Mouse (Mus musculus) olfactory bulb, adult 2 months (tissue): ENCODE measurements at regions not wholly inside any gene's neighbourhood (a gene's known extent, or its start where the extent isn't known, plus 50 kb on each side); places are given as distances from the start of the nearest gene placed in this dataset.

Source experiments
- H3K27ac ChIP-seq: fragments of 200-500 bp; 2 replicates; pipeline ENCODE4 v1.5.1; 2012; ENCODE audit warnings: low read depth, low read length; ENCODE audit not compliant: insufficient read depth
- H3K4me1 ChIP-seq: fragments of 200-500 bp; 2 replicates; pipeline ENCODE4 v1.6.1; 2012; ENCODE audit warnings: low read length; ENCODE audit not compliant: control insufficient read depth, insufficient read depth
- H3K4me3 ChIP-seq: fragments of 200-500 bp; 2 replicates; pipeline ENCODE4 v1.5.1; 2012; ENCODE audit warnings: mild to moderate bottlenecking, low read depth, low read length, moderate library complexity; ENCODE audit not compliant: insufficient read depth
- CTCF ChIP-seq: fragments of 200-500 bp; IDR thresholded peaks from 2 replicates; pipeline ENCODE4 v1.5.1; 2012; ENCODE audit warnings: low read depth, mild to moderate bottlenecking, low read length, moderate library complexity; ENCODE audit not compliant: insufficient read depth
- POLR2A ChIP-seq: fragments of 200-500 bp; IDR thresholded peaks from 2 replicates; pipeline ENCODE4 v1.6.1; 2012; ENCODE audit warnings: mild to moderate bottlenecking, low read depth, low read length, moderate library complexity; ENCODE audit not compliant: insufficient read depth
- WGBS: fragments of 180-500 bp; shearing (Covaris S2); methylation state at CpG from one replicate; pipeline ENCODE4 v1.1.7; 2018; 5-methylcytosine and 5-hydroxymethylcytosine counted together

DNA sequence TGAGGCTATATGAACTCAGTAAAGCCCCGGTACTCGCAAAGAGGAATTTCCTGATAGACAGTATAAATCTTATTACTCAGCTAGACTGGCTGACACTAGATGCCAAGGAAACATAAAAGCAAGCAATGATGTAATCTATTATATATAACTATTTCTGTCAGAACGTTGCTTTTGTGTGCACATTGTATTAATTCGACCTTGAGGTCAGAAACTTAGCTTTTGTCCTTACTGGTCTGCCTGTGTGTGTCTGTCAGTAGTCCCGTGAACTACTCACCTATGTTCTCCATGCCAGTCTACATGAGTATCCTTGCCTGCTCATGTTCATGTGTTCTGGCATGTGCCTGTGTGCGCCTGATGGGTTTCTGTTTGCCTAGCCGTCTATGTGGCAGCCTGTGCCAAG, 70.5 kb downstream of the Tmx1 start:
- no peak overlapping the region for H3K4me3 ChIP-seq
- H3K27ac ChIP-seq = no peak overlapping the region
- H3K4me1 ChIP-seq = no peaks in the 10 kb centered on the region
- WGBS = 91% methylated on average over 7 of the region's 7 CpGs
- TF ChIP-seq CTCF = no peak
- TF ChIP-seq POLR2A = no peak

DNA sequence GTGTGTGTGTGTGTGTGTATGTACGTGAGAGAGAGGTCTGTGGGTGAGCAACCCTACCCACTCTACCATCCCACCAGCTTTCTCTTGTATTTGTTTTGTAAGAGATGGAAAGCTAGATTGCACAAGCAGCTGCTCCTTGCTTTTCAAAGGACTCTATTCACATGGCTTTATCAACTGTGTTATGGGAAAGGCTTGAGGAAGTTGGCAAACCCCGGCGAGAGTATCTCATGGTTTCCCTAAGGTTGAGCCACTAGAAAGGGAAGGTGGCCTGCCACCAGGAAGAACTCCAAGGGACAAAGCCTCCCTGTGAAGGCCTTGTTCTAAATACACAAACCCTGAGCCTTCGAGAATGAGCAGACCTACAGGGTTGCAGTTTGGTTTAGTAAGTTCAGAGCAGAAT, 71.8 kb downstream of the Tmx1 start:
- H3K27ac ChIP-seq = no peak overlapping the region
- H3K4me1 ChIP-seq = no peaks in the 10 kb centered on the region
- H3K4me3 ChIP-seq = no peak overlapping the region
- WGBS = 50% methylated on average over 4 of the region's 4 CpGs
- no peak for TF ChIP-seq CTCF
- no peak for TF ChIP-seq POLR2A

DNA sequence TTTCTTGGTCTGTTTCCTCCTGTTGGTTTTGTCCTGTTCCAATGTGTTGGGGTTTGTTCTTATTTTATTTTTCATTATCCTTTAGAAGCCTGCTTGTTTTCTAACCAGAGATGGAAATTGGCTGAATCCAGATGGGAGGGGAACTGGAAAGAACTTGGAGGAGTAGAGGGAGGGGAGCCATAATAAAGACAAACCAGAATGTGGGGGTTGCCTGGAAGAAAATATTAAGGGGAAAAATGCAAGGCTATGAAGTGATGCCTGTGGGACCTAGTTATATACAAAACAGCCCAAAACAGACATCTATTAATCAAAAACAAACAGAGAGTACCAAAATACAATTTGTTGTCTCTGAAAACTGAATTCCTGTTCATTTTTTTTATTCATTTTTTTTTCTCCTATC, 78.8 kb downstream of the Tmx1 start:
- Histone ChIP-seq H3K4me1 (no peaks in the 10 kb centered on the region; the same call in 1 of the 2 replicates), H3K4me3 (no peak overlapping the region), H3K27ac (no peak overlapping the region)
- TF ChIP-seq POLR2A (no peak), CTCF (no peak)

DNA sequence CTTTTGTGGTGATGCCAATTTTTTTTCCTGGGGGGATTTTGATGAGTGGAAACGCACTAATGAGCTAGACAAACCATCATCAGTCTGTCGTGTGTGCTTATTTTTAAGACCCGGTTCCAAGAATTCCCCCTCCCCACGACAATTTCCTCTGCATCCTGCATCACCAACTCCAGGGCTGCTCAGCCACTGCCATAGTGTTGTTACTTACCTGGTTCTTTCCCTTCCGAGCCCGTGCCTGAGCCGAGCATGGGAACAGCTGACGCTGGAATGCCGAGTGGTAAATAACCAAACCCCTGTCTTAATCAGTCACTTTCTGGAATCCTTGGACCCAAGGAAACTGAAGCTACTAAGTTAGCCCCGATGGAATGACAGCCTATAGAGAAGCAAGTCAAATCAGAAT, 79.3 kb downstream of the Tmx1 start:
- no peak for TF ChIP-seq POLR2A
- TF ChIP-seq CTCF = no peak
- no peak overlapping the region for H3K27ac ChIP-seq
- H3K4me3 ChIP-seq = no peak overlapping the region
- WGBS = 79% methylated on average over 10 of the region's 10 CpGs
- no peaks in the 10 kb centered on the region; the same call in 1 of the 2 replicates for H3K4me1 ChIP-seq

DNA sequence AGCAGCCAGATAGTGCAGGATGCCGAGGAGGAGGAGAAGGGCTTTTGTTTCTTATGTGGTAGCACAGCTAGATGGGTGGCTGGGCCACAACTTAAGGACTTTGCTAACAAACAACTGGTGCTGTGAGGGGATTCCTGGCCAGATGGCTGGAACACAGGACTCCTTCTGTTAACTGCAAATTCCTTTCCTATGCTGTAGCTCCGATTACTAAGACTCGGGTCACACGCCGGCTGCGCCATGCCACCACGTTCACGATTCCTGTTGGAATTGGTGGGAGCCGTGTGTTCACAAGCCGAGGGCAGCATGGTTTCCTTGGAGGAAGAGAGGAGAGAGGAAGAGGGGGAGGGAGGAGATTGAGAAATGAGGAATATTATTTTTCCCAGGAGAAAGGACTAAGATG, 79.9 kb downstream of the Tmx1 start:
- H3K4me3 ChIP-seq = no peak overlapping the region
- H3K27ac ChIP-seq = no peak overlapping the region
- WGBS = 78% methylated on average over 10 of the region's 10 CpGs
- TF ChIP-seq CTCF = no peak
- TF ChIP-seq POLR2A = no peak
- no peaks in the 10 kb centered on the region; the same call in 1 of the 2 replicates for H3K4me1 ChIP-seq

DNA sequence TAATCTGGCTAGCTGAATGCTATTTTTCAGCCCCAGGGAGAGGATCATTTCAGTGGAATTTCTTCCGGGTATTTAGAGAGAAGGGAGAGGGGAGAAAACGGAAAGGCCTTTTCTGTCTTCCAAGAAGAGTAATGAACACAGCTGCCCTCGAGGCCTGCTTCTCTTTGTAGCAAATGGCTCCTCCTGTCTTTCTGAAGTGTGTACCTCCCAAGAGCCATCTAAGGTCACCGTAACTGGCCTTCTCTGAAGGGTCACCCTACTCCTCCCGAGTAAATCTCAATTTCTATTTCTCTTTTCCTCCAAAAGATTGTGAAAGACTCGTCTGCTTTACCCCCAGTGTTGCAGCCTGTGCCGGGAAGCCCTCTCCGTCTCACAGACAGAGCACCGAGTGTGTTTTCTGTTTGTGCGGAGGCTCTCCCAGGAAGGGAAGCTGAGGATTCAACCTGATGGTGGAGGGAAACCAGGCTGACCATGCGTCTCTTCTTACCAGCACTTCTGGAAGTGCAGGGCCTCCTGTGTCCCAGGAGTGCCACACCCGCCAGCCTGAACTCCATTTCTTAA, 80.6 kb downstream of the Tmx1 start:
- H3K4me3 ChIP-seq = no peak overlapping the region
- WGBS = 79% methylated on average over 12 of the region's 12 CpGs
- TF ChIP-seq CTCF (no peak), POLR2A (no peak)
- no peaks in the 10 kb centered on the region; the same call in 1 of the 2 replicates for H3K4me1 ChIP-seq
- H3K27ac ChIP-seq = no peak overlapping the region

DNA sequence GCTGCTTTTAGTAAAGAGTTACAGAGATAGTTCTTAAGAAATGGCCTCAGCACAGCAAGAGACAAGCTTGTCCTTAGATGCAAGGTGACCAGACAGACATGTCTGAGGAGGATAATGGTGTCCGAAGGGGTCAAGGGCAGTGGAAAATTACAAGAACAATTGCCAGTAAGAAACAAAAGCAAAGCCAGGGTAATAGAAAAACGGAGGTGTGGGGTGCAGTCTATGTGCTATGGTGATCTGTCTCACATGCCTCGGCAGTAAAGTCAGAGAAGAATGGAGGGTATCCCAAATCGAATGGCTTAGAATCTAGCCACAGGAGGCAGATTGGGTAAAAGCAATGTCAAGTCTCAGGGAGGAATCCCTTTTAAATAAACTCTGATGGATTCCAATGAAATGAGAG, 86.2 kb downstream of the Tmx1 start:
- H3K4me3 ChIP-seq = no peak overlapping the region
- WGBS = 81% methylated on average over 4 of the region's 4 CpGs
- no peak overlapping the region for H3K27ac ChIP-seq
- no peak for TF ChIP-seq CTCF
- TF ChIP-seq POLR2A = no peak
- peaks cover 10% of the 10 kb centered on the region for H3K4me1 ChIP-seq

DNA sequence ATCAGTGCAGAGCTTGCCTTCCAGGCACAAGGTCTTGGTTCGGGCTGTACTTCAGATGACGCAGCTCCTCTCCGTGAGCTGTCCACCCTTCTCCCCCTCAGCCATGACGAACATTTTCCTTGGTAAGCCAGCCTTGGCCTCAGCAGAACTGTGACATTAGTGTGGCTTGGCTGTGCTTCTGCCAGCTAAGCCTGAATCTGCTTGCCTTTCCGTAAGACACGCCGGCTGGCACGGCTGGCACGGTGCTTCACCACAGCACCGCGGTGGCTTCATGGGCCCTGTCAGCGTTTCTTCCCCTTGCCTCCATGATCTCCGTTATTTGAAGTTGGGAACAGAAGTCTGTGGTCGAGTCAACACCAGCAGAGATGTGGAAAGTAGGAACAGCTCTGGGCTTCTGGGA, 87.0 kb downstream of the Tmx1 start:
- H3K4me1 ChIP-seq = peaks cover 16% of the 10 kb centered on the region
- 94% methylated on average over 14 of the region's 14 CpGs for WGBS
- H3K4me3 ChIP-seq = no peak overlapping the region
- no peak overlapping the region for H3K27ac ChIP-seq
- TF ChIP-seq CTCF (no peak), POLR2A (no peak)

DNA sequence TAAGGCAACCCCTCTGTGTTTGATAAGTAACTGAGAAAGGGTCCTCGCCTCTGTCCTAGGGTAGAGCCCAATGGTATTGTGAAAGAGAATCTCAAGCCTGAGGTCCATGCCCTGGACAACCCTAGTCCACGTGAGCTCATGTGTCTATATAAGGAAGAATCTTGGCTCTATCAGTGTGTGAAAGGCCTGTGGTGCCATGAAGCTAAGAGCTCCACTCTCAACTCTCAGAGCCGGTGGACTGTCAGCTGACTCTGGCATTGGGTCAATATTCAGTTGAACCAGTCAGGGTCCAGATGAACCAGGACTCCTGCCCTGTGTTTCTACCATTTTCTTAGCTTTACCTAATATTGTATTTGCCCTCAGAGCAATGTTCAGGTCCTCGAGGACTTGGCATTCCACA, 88.5 kb downstream of the Tmx1 start:
- TF ChIP-seq CTCF (no peak), POLR2A (no peak)

DNA sequence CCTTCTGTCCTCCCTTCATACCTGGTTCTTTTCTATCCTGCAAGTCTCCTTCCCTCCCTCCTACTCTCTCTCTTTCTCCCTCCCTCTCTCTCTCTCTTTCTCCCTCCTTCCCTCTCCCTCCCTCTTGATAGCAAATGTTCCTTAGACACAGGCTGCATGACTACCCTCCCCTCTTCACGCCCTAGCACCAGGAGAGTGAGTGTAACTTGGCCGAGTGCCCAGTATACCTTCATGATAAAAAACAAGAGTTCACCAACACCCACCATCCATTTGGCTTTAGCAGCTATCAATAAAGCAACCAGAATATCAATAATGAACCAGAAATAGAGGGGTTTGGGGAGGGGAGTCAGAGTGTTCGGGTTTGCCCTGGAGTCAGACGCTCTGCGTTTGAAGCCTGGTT, 90.4 kb downstream of the Tmx1 start:
- TF ChIP-seq POLR2A (no peak), CTCF (no peak)
- Histone ChIP-seq H3K27ac (no peak overlapping the region), H3K4me3 (no peak overlapping the region), H3K4me1 (peaks cover 21% of the 10 kb centered on the region)
- 59% methylated on average over 5 of the region's 5 CpGs for WGBS

More for the DNA sequence above, 88.5 kb downstream of the Tmx1 start:
- Histone ChIP-seq H3K4me1 (peaks cover 21% of the 10 kb centered on the region), H3K4me3 (no peak overlapping the region), H3K27ac (no peak overlapping the region)
- WGBS = 94% methylated on average over 4 of the region's 4 CpGs
